Mouse (Mus musculus) adipocyte (in vitro differentiated cells): ENCODE measurements around the gene Tmc3.

Experiments
- DNase-seq: peaks from one replicate; pipeline ENCODE4 v3.0.0-alpha.2; 2016; ENCODE audit warnings: low spot score

Gene Tmc3

GRCm38 (mm10) chr7:83598997-83599912 is 14.5 kb downstream of the Tmc3 start:
- no peak for DNase-seq

GRCm38 (mm10) chr7:83599913-83600286 is 15.2 kb downstream of the Tmc3 start:
- DNase-seq = peak; percentile 29

- DNase-seq = no peak
These were observed 19.6 kb downstream of the Tmc3 start for GRCm38 (mm10) chr7:83604180-83604944.

- DNase-seq = no peak
These were observed 22.1 kb downstream of the Tmc3 start for GRCm38 (mm10) chr7:83606796-83607195.

- no peak for DNase-seq
These were observed 25.2 kb downstream of the Tmc3 start for GRCm38 (mm10) chr7:83609891-83610290.

GRCm38 (mm10) chr7:83611886-83612285 is 27.2 kb downstream of the Tmc3 start:
- DNase-seq = no peak

- DNase-seq = no peak
These were observed 30.5 kb downstream of the Tmc3 start for GRCm38 (mm10) chr7:83615272-83615671.

GRCm38 (mm10) chr7:83615815-83616214 is 31.1 kb downstream of the Tmc3 start:
- no peak for DNase-seq

GRCm38 (mm10) chr7:83616268-83616667 is 31.5 kb downstream of the Tmc3 start:
- no peak for DNase-seq

- DNase-seq = no peak
These were observed 34.0 kb downstream of the Tmc3 start for GRCm38 (mm10) chr7:83618709-83619108.

- DNase-seq = no peak
These were observed 37.9 kb downstream of the Tmc3 start for GRCm38 (mm10) chr7:83622582-83622981.

GRCm38 (mm10) chr7:83624065-83624464 is 39.3 kb downstream of the Tmc3 start:
- DNase-seq = no peak

GRCm38 (mm10) chr7:83626557-83627257 is 42.0 kb downstream of the Tmc3 start:
- no peak for DNase-seq

GRCm38 (mm10) chr7:83627369-83627768 is 42.6 kb downstream of the Tmc3 start:
- DNase-seq = no peak

- no peak for DNase-seq
These were observed 46.5 kb downstream of the Tmc3 start for GRCm38 (mm10) chr7:83631073-83631827.

- DNase-seq = peak; percentile 91
These were observed 47.3 kb downstream of the Tmc3 start, which contains the start of gene Stard5 for GRCm38 (mm10) chr7:83631828-83632681. Gene Stard5, plus strand, starts transcription at chr7:83631959.

GRCm38 (mm10) chr7:83632682-83633120 is 48.0 kb downstream of the Tmc3 start:
- DNase-seq = no peak

- no peak for DNase-seq
These were observed 49.1 kb downstream of the Tmc3 start for GRCm38 (mm10) chr7:83633856-83634255.

GRCm38 (mm10) chr7:83635726-83636125 is 51.0 kb downstream of the Tmc3 start:
- DNase-seq = no peak

- DNase-seq = no peak
These were observed 51.7 kb downstream of the Tmc3 start for GRCm38 (mm10) chr7:83636425-83636824.
